Mouse (Mus musculus) hindlimb bud, embryonic 11.5 days (tissue): ENCODE measurements around the gene Gm1604a.
"Not testable (repeated sequence)": the region's sequence is repeated elsewhere in the genome, so short reads cannot be mapped to it uniquely, and the experiment has no call there.

Experiments used
- DNase-seq: peaks from one replicate; pipeline ENCODE4 v3.0.0-alpha.2; 2012; ENCODE audit warnings: low read depth, low spot score; ENCODE audit errors: extremely low spot score

Gm1604a gene

DNA sequence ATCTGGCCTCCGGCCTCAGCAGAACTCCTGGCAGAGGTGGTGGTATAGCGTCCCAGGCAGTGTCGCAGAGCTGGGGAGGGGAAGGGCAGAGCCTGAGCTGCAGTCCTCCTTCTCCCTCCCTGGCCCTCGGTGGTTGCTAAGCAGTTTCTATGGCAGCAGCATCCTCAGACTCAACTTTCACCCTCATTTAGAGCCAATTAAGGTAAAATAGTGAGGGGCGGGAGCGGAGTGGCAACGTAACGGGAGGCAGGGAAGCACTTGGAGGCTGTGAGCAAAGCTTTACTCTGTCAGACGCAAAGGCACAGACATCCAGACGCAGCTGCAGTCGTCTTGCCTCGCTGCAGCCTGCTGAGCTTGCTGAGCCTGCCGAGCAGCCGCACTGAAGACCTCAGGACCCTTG lies at the start of gene Gm1604a:
TSS of gene Gm1604a (plus strand) at position 312 of the 400 bp plus-strand sequence.
- DNase-seq = not testable (repeated sequence)

GRCm38 (mm10) chr17:6978287-6979248 lies 46.8 kb upstream of the Gm1604a start, which contains the start of gene Gm49721:
Gene Gm49721 (plus strand): TSS chr17:6978904.
- DNase-seq = not testable (repeated sequence)

GRCm38 (mm10) chr17:6979380-6979779 lies 46.0 kb upstream of the Gm1604a start:
- not testable (repeated sequence) for DNase-seq

GRCm38 (mm10) chr17:6980144-6980543 lies 45.2 kb upstream of the Gm1604a start:
- DNase-seq = not testable (repeated sequence)

DNA sequence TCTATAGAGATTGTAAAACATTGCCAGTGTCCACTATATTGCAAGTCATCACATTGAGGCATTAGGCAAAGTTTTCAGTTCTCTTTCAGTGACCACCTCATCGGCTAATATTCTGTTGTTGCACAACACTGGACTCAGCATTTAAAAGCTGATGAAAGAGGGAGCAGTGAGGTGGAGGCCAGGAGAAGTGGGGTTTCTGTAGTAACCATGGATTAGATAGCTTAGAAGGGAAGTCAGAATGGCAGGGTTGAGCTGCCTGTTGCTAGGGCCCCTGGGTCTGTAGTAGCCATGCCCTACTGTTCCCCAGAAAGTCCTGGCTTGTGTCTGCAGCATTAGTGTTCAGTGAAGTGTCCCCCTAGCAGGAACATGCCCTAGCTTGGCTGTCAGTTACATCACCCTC lies 39.2 kb upstream of the Gm1604a start:
- DNase-seq = not testable (repeated sequence)

GRCm38 (mm10) chr17:6995504-6995903 lies 29.9 kb upstream of the Gm1604a start:
- DNase-seq = not testable (repeated sequence)

DNA sequence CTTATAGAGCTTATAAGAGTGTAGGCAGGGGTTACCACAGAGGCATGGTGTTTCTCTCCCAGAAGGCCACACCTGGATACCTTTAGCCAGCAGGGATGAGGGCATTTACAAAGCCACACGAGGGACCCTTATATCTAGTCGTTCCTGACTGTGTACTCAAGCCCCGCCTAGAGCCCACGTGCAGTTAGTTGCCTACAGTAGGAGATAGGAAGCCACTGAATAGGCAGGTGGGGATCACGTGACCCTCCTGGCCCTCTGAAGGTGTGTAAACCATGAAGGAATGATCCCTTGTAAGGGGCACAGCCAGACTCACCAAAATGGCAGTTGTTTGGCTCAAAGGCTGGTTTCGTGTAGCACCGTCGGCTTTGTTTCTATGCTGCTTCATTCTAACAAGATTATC lies 28.5 kb upstream of the Gm1604a start:
- DNase-seq = not testable (repeated sequence)

DNA sequence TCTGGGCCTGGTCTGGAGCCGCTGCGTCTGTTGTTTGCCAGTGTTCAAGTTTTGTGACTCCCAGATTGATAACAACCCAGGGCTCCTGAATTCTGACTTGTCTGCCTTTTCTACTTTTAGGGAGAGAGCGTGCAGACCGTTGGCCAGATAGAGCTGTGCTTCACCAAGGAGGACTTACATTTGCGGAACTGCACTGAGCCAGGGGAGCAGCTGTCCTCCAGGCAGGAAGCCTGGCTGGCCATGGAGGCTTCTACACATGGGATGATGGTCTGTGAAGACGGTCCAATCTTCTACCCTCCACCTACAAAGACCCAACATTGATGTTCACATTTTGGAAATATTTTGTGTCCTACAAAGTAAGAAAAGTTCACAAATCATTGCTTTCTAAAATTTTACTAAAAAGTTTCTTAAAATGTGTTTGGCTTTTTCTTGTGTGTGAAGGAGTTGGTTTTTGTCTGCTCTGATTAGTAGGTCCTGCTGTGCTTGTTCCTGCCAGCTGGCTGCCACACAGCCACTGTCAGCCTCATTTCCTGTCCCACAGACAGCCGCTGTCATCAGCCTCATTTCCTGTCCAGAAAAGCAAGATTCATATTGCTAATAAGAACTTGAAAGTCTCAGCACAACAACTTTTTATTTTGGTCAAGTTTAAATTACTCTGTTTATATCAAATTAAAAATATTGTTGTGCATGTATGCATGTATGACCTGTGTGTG lies 27.4 kb upstream of the Gm1604a start:
- DNase-seq = not testable (repeated sequence)

- DNase-seq = not testable (repeated sequence)
These were observed 23.4 kb upstream of the Gm1604a start for GRCm38 (mm10) chr17:7001790-7002585.

DNA sequence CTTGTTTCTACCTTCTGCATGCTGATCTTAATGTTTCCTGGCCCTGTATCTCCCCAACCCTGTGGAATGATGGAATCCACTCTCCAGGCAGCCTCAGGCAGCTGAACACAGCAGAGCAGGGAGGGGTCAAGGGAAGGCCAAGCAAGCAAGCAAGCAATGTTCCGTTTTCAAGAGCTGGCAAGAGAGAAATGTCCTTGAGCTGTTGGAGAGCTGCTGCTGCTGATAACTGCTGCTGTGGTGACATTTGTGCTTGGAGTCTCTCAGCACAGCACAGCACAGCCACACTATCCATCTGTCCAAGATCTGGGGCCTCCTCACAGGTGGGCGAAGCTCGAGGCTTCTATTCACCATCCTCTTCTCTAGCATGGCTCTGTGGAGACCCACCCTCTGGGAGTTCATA lies 22.0 kb upstream of the Gm1604a start:
- not testable (repeated sequence) for DNase-seq

- DNase-seq = not testable (repeated sequence)
These were observed 19.7 kb upstream of the Gm1604a start for GRCm38 (mm10) chr17:7005646-7006045.

- not testable (repeated sequence) for DNase-seq
These were observed 16.5 kb upstream of the Gm1604a start for GRCm38 (mm10) chr17:7008885-7009284.

DNA sequence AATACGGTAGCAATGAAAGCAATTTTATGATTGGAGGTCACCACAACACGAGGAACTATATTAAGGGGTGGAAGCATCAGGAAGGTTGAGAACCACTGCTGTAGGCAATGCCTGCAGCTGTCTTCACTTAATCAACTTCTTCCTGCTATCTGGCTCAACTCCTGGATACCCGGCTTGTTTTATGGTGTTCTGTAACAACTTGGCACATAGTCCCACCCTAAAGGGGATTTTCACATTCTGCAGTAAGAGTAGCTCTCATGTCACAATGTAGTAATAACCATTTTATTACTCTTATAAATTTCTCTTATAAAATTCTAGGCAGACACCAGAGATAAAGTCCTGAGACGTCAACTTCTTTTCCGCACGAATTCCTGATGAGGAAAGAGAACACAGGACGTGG lies 15.9 kb upstream of the Gm1604a start:
- DNase-seq = not testable (repeated sequence)

DNA sequence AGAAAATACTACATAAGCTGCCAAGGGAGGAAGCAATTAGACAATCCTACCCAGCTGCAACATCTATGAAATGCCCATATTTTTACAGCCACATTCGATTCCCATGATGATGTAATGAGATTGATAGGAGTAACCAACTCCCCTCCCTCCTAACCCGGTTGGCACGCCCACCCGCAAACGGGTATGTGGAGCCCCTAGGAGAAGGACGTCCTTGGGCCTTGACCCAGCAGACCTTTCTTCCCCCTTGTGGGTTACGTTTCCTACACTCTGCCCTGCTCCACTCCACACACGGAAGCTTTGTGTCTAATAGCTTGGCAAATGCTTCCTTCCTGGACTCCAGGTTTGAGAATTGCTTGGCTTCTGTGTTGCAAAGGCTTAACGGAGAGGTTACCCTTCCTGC lies 15.5 kb upstream of the Gm1604a start:
- DNase-seq = not testable (repeated sequence)

- not testable (repeated sequence) for DNase-seq
These were observed 11.2 kb upstream of the Gm1604a start for GRCm38 (mm10) chr17:7014190-7014589.

DNA sequence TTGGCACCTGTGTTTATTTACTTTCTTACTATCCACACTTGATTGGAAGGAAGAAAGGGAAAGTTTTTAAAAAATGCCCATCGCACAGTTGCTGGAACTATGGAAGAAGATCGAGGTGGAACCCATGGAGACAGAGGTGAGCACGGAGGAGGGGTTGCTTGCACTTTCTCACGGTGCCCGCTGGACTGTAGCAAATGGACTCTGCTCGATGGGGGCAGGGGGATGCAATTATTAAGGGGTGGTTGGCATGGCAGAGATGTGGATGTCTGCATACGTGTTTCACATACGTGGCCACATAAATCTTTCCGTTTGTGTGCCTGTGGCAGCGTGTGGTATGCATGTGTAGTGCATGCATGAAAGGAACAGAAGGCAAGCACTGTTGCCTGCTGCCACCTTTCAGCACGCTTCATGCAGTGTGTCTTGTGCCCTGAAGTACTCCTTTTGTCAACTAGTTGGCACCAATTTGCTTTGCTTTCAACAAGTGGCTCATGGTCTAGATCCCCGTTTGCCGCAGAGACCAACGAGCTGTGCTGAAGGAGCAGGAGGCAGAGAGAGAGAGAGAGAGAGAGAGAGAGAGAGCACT lies 487 bp downstream of the Gm1604a start:
- not testable (repeated sequence) for DNase-seq

- not testable (repeated sequence) for DNase-seq
These were observed 4.8 kb downstream of the Gm1604a start for GRCm38 (mm10) chr17:7030204-7030603.

DNA sequence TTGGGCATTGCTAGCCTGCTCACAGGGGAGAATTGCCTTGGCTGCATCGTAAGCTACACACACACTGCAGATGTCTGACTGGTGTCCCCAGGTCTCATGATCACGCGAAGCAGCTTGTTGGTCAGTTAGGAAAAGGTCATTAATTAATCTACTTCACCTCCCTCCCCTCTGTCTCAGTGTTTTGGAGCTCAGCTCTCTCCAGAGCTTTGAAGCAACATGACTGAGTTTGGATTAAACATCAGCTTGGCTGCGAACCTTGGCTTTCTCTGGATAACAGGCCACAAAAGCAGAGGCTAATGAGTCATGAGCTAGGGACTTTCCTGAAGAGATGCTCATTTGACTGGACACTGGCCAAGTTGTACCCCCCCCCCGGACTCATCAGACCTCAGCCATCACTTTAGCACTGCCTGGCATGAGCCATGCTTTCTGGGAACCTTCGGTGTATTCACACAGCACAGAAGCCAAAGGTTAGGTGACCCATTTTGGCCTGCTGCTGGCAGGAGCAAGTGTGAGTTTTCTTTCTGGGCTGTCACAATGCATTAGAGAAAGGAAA lies 5.3 kb downstream of the Gm1604a start:
- DNase-seq = not testable (repeated sequence)

DNA sequence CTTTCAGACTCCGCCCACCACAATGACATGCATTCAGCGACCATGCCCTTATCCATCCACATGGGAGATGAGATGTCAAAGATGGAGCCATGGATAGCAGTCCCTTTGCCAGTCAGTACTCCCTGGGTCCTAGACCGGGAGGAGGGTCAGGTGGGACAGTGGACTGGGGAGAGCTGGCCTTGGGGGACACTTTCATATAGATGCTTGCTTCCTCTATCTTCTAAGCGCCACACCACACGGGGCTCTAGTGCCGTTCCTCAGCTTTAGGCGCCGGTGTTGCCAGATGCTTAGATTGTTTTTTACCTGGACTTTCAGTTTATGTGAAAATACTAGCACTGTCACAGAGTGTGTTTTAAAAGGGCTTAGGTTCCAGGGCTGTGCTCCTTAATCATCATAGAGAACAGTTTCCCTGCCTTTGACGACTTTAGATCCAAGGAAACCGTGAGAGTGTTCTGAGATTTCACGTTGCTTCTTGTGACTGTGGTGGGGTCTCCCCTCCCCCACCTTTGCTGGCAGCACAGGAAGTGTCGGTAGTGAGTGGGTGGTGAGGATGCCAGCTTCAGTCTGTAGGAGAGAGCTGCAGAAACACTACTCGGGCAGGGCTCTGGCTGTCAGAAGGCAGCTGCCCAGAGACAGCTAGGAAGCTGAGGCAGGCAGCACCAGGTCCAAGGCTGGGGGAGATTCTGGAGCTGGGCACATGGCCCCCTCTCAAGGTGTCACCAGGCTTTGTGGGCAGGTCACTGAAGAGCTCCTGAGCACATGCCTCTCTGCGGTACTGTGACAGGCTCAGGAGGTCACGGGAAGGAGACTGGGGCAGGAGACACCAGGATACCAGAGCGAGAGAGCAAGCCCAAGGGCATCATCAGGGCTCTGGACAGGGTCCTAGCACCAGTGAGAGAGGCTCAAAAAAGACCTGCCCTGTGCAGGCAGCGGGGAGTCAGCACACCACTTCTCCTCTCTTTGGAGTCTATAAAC lies 8.1 kb downstream of the Gm1604a start:
- DNase-seq = not testable (repeated sequence)
